Mouse (Mus musculus): ENCODE measurements at regions not wholly inside any gene's neighbourhood (a gene's known extent, or its start where the extent isn't known, plus 50 kb on each side); places are given as distances from the start of the nearest gene placed in this dataset.

DNA sequence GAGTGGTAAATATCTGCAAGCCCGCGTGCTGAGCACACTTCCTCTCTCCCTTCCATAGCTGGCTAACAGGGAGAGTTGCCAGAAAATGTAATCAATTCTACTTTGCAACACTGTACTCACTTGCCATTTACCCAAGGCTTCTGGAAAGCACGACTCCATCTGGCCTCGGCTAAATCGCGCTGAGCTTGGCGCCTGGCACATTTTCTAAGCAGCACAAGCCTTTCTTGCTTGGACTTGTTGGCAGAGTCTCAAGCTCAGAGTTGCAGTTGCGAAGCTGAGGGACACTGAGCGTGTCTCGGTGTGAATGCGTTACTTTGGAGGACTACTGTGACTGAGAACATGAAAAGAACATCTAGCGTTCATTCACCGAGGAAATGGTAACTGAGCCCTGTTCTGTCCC lies 164.9 kb upstream of the Lmcd1 start:
- DNase-seq (ENCODE audit: low spot score in 2 of 2), result no peak

GRCm38 (mm10) chr6:112119180-112119579 lies 154.4 kb upstream of the Lmcd1 start:
- no peak for DNase-seq (ENCODE audit: low spot score in 2 of 2)

DNA sequence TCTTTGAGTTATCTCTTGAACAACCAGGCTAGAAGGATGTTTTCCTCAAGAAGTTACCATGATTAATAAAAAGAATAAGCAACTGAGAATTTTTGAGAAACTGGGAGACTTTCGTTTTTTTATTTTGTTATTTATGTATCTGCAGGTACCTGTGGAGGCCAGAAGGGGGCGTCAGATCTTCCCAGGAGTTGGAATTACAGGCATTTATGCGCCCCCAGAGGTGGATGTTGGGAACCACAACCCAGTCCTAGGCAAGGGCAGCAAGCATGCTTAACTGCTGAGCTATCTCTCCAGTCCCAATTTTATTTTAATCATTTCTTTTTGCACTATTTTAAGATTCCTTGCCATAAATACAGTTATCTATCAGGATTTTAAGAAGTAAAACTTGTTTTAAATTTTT lies 140.0 kb upstream of the Lmcd1 start:
- no peak for DNase-seq (ENCODE audit: low spot score in 2 of 2)

GRCm38 (mm10) chr6:112152535-112153364 lies 120.8 kb upstream of the Lmcd1 start:
- DNase-seq (ENCODE audit: low spot score in 2 of 2), result no peak

DNA sequence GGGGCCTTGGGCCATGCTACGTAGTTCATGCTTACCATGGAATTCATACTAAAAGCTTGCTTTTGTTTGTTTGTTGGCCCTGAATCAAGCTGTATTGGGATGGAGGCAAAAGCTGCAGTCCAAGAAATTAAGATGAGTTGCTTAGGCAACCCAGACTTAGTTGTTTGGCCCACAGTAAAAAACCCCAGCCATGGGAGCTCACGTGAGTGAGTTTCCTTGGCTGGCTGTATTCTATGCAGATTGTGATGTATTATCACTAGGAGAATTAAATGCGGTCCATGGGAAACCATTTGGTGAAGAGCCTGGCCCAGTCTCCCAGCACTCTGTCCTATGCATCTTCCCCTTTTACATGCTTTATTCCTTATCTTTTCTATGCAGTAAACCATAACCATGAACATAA lies 106.1 kb upstream of the Lmcd1 start:
- DNase-seq (ENCODE audit: low spot score in 2 of 2), result no peak

GRCm38 (mm10) chr6:112176344-112176743 lies 97.2 kb upstream of the Lmcd1 start:
- no peak for DNase-seq (ENCODE audit: low spot score in 2 of 2)

DNA sequence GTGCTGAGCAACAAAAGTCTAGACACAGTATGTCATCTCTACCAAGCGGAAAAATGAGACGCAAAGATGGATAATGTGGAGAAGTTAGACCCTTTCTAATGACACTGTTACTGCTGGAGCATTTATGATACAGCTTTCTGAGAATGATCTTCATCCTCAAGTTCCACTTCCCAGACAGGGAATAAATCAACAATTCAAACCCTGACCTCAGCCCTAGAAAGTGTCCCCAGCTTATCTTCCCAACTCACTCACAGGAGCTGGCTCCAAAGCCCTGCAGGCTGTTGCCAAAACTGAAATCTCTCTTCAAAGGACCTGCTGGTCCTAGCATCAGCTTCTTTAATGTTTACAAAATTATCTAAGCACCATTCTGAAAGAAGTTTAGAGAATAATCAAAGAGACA lies 85.9 kb upstream of the Lmcd1 start:
- no peak for DNase-seq (ENCODE audit: low spot score in 2 of 2)

DNA sequence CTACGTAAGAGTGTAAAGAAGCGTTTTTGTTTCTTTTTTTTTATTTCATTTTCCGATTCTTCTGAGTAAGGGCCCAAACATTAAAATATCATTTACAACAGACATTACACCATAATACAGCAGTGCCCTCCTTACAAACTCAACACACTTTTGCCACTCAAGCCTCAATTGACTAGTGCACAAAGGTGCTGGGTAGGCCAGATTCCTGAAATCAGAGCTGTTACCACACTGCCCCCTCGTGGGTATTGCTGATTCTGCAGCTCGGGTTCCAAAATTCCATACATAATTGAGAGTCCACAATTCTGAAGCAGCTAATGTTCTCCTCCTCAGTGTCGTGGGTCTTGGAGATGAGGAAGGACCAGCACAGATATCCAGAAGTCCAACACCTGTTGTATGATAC lies 82.5 kb upstream of the Lmcd1 start:
- peak in 1 of 2 experiments; percentile 13 for DNase-seq (ENCODE audit: low spot score in 2 of 2)

GRCm38 (mm10) chr6:112197445-112197844 lies 76.1 kb upstream of the Lmcd1 start:
- DNase-seq (ENCODE audit: low spot score in 2 of 2), result peak; percentile 46 to 61

- DNase-seq (ENCODE audit: low spot score in 2 of 2), result no peak
Observed at GRCm38 (mm10) chr6:112199241-112199640, 74.3 kb upstream of the Lmcd1 start.

- no peak for DNase-seq (ENCODE audit: low spot score in 2 of 2)
Observed at GRCm38 (mm10) chr6:112202120-112202519, 71.4 kb upstream of the Lmcd1 start.

- DNase-seq (ENCODE audit: low spot score in 2 of 2), result no peak
Observed at GRCm38 (mm10) chr6:112203321-112203720, 70.2 kb upstream of the Lmcd1 start.

- no peak for DNase-seq (ENCODE audit: low spot score in 2 of 2)
Observed at GRCm38 (mm10) chr6:112204956-112205355, 68.6 kb upstream of the Lmcd1 start.

DNA sequence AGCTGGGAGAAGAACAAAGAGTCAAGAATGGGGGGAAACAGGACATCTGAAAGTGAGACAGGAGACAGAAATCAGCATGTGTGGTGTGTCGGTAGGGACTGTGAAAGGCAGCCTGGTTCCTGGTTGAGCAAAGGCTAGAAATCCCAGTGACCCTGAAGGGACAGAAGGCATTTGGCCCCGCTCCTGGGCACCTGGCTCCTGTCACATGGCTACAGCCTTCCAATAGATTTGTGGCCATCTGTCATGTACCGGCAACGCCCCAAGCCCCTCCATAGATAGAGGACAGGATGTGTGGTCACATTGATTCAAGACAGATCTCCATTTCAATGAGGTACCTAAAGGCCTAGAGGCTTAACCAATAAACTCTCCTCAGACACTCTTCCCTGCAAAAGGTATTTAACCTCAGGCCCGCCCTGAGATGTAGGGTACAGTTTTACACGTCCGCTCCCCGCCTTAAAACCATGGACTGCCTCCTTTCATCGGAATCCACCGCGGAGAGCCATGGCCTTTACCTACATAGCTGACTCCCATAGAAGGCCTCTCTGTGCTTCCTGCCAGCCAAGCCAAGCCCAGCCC lies 68.0 kb upstream of the Lmcd1 start:
- DNase-seq (ENCODE audit: low spot score in 2 of 2), result no peak

DNA sequence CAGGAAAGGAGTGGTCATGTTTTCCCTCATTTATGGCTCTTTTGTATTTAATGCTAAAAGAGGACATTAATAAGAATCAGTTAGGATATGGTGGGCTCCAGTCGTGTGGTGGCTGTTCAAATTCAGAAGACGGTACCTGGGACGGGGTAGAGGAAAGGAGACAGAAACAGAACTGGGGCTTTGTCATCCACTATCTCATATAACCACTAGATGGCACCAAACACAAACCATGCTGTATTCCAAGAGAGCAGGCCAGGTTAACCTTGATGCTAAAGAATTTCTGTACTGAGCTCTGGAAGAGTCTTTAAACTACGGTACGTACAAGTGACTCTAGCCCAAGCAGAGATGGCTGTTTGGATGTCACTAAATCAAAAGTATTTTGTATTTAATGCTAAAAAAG lies 66.3 kb upstream of the Lmcd1 start:
- no peak for DNase-seq (ENCODE audit: low spot score in 2 of 2)

GRCm38 (mm10) chr6:112210238-112210950 lies 63.2 kb upstream of the Lmcd1 start:
- DNase-seq (ENCODE audit: low spot score in 2 of 2), result peak; percentile 8

DNA sequence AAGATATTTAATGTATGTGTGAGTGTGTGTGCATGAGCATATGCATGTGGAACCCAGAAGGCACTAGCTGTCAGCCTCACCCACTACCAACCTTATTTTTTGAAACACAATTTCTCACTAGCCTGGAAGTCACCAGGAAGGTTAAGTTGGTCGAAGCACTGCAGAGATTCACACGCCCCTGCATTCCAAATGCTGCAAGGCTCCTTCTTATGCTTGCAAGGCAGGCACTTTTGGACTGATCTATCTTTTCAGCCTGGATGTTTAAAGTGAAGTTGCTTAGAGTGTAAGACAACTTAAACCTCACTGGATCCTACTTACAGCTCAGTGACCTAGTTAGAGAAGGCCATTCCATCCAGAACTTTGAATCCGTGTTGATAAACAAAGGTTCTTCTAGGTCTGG lies 56.7 kb upstream of the Lmcd1 start:
- DNase-seq (ENCODE audit: low spot score in 2 of 2), result no peak

DNA sequence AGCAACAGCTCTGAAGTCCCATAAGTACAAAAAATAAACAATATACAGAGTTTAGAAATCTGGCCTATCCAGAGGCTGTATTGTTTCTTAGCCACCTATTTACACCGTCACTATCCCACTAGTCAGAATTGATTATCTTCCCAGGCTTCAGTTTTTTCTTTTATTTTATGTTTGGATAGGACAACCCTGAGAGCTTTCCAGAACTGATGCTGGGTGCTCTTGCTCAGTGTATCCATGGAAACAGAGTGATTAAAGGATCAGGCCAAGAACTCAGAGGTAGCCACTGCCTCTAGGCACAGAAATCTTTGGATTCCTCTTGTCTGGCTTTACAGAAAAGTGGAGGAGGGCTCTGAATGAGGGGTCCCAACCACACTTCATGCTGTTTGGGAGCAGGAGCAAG lies 55.3 kb upstream of the Lmcd1 start:
- no peak for DNase-seq (ENCODE audit: low spot score in 2 of 2)

DNA sequence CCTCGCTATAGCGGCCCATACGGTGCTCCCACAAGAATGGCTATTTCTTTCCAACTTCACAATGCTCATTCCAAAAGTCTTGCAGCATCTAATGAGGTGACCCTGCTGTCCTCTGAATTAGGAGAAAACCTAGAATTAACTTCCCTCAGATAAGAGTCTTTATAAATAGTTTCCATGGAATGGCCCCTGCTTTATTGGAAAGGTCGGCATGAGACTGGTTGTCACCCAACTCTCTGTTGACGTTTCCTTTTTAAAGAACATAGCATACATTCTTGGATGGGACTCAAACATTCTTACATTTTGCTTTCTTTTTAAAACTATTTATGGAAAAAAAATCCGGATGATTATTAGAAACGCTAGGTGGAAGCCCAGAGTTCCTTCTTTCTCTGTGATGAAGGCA lies 53.9 kb upstream of the Lmcd1 start:
- no peak for DNase-seq (ENCODE audit: low spot score in 2 of 2)

DNA sequence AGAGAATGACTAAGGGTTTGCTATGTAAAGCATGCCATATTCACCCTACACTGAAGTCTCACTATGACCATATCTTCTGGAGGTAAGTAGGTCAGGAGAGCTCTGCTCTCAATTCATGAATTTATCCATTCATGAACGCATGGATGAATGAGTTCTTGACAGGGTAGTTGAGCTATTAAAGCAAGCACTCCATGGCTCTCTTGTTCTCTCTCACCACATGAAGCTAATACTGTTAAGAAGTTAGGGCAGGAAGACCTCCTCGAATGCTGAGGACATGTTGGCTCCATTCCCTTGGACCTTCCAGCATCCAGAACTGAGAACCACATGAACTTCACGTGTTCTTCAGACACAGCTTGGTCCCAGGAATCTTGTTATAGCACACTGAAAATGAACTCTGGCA lies 53.4 kb upstream of the Lmcd1 start:
- no peak for DNase-seq (ENCODE audit: low spot score in 2 of 2)

DNA sequence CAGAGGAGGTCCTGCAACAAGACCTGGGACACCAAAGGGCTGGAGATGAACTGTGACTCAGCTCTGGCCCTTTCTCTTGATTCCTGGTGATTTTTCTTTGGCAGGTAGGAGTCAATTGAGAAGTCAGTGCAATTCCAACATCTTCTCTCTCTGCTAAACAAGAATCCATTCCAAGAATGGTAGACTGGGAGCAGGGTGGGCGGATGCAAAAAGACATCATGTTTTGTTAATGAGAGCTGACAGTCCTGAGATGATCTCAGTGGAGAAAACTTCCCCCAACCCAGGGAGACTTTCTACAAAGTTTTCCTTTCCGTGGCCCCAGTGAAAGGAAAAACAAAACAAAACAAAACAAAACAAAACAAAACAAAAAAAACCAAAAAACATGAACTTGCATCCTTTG lies 52.2 kb upstream of the Lmcd1 start:
- DNase-seq (ENCODE audit: low spot score in 2 of 2), result no peak

- DNase-seq (ENCODE audit: low spot score in 2 of 2), result no peak
Observed at GRCm38 (mm10) chr6:112223325-112223724, 50.2 kb upstream of the Lmcd1 start.

All from gastrocnemius, adult 8-10 months (tissue).